Mouse (Mus musculus) forelimb bud, embryonic 11.5 days (tissue): ENCODE data around the gene Pars2.

ENCODE experiments used
- DNase-seq: peaks from one replicate; pipeline ENCODE4 v3.0.0-alpha.2; 2012; ENCODE audit warnings: low read depth, low spot score

Gene Pars2

DNA sequence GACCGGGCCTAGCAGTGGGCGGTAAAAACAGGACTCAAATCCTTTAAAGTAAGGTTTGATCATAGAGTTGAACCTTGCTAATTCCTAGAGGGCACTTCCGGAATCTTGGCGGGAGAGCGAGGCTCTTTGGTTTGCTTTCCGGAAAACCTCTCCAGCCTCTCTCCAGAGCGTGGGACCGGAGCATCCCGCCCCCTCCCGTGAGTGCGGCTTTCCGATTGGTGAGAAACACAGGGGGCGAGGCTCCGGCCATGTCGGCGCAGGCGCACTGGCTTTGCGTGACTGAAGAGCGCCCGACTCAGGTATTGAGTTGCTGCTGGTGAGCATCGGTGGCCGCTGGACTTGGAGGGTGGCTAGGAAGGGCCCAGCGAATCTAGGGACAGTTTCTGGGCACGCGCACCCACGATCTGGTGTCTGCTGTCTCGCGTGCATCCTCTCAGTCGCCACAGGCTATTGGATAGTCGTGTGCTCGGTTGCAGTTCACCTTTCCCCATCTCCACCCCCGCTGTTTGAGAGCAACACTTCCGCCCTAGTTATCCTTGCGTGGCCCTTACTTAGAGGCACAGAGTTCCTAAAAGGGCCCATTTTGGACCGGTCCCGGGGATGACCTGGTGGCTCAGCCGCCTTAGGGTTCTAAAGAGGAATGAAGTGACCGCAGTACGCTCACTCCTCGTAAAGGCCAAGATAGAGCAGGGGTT lies at the start of gene Pars2:
Gene Pars2 (plus strand): TSS at position 237 of the 695 bp plus-strand sequence.
- peak; percentile 98 for DNase-seq

DNA sequence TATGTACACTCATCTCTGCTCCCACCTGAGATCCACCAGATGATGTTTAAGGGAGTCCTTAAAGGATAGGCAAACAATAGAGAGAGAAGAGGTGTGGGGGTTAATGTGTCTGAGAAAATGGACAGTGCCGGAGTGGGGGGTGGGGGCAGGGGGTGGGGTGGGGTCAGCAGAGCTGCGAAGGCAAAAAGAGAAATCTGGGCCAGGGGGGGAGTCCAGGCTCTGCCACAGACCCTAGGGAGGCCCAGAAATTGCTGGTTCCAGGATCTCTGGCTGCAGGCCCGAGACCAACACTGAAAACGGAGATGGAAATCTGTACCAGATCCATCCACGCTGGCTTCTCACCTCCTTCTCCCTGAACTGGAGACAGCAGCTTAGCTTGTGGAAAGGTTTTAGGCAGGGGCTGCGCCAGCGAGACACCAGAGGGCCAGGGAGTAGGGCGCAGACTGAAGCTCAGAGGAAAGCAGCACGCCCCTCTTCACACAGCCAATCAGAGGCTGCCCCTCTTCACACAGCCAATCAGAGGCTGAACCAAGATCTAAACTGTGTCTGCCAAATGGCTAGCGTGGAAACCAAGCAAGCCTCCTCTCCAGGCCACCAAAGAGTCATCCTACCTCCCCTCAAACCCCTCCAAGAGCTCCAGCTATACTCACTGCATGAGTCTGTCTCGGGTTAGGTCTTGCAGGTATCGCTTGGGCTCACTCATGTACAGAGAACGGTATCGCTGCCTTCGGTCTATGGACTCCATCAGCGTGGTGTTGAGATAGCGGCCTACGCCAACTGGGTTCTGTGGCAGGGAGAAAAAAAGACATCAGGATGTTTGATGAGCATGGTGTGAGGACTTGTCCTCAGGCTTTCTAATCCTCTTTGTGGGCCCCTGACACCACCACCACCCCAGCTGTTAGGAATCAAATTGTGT lies 44.0 kb upstream of the Pars2 start:
- peak; percentile 68 for DNase-seq

DNA sequence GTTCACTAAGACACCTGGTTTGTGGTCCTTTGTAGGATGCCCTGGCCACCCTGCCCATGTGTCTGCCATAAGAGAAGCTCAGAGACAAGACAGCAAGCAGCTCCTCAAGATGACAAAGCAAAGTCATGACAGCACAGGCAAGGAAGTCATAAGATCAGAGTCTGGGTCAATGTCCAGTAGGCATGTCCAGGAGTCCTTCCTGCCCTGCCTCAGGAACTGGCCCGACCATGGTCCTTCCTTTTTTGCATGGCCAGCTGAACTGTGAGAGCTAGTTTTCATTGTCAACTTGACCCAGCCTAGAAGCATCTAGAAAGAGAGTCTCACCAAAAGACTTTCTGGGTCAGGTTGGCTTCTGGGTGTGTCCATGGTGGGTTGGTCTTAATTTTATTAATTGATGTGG lies 43.0 kb upstream of the Pars2 start:
- no peak for DNase-seq

DNA sequence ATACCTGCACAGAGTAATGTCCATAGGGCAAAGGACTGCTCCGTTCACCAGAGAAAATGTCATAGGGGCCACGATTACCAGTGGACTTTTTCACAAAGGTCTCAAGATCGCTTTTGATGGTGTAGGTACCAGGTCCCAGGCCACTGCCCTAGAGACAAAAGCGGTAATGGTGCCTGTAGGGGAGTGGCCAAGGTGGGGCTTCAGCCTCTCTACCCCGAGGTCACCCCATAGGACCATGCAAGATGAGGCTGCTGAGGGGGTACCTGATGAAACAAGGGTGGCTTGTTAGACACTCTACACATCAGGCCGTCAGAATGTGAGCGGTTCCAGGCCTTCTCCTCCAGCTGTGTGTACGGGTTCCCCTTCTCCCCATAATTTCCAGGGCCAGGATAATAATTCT lies 37.8 kb upstream of the Pars2 start:
- DNase-seq: no peak

DNA sequence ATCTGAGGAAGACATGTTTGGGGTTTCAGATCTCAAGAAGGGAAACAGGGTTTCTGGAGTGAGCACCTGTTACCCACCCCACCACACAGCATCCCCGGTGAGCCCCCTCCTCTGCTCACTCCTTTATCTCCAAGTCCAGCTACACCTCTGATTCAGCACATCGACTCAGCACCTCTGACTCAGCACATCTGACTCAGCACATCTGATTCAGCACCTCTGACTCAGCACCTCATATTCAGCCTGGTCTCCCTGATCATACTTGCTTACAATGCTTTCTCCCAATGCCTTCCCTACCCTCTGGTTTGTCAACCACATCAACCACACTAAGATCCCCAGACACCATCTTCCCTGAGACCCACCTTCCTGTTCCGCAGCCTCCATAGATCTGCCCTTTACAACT lies 37.3 kb upstream of the Pars2 start:
- no peak for DNase-seq

DNA sequence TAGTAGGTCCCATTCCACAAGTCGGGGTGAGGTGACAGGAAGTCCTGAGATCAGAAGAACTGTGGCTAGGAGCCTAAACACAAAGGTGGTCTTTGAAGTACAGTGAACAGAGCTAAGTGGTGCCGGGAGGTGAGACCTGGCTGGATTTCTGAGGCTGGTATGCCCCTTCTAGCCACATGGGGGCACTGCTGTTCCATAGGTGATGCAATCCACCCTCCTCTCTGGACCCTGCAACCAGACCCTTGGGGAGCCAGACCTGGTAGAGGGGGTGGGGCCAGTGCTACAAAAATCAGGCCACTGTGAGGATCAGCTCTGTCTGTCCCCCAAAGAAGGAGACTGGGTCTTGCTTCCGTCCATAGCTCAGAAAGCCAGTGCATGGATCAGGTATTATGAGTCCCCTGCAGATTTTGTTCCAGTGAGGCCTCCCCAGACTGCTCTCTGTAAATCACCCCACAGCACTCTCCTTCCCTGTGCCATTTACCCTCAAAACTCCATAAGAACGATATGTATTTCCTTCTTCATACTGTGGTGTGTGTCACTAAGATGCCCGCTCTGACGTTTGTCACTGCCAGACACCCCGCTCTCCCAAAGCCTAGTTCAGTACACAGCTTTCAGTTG lies 36.6 kb upstream of the Pars2 start:
- peak; percentile 82 for DNase-seq

DNA sequence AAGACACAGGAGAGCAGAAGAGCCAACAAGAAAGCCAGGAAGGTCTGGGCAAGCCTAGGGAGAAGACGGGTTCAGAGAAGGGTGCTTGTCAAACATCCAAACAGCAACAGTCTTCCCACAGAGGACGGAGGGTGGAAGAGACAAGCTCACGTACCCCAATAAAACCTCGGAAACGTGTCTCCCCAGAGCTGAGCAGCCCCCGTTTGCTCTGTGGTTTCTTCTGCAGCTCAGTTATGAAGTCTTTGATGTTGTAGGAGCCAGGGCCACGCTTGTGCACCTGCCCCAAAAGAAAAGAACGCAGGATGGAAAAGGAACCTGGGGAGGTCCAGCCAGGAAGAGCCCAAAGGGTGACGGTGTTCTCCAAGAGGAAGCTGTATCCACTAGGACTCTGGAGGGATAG lies 36.0 kb upstream of the Pars2 start:
- no peak for DNase-seq

DNA sequence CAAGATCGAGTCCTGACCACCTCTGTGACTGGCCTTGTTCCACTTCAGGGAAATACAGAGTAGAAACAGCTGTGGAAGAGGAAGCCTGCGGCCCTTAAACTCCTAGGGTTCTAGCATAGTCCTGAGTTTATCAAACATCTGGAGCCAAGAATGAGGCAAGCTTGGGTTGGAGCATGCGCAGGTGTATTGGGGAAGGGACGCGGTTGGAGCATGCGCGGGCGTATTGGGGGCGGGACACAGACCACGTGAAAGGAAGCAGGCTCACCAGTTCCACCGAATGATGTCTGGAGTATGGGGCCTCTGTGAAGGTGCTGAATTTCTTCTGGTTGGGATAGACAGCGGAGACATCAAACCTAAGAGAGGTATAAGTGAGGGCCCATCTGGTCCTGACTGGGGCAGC lies 35.2 kb upstream of the Pars2 start:
- DNase-seq: no peak

DNA sequence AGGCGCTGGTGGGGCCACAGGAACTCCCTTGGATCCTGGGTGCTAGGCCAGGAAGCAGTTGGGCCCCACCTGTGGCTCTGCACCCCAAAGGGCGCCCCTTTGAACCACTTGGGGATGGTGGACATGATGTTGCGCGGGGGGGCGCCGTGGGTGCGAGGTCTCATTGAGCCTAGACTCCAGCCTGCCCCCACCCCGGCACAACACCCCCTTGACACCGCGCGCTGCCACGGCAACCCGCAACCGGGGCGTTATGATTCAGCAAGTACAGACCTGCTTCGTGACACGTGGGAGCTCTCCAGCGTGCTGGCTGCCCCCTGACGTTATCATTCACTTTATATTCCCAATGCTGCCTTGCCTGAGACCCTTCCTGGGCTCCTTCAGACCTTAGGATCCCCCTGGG lies 33.8 kb upstream of the Pars2 start, which contains the start of gene Lexm:
Gene Lexm (minus strand): TSS at position 186 of the 400 bp plus-strand sequence.
- peak; percentile 28 for DNase-seq

DNA sequence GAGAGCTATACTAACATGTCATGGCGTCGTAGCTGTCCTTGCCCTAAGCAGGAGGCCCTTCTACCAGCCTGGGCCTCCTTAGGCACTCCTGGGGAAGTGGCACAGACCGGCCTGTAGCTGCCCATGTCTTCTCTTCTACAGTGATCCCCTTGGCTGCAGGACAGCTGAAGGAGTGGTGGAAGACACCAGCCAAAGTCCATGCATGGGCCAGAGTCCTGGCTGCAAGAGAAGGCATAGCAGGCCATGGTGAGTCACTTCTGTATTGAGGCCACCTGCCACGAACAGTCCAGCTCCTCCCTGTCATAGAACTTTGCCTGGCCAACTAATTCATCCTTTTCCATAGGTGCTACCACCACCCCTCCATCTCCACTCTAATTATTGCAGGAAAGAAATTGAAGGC lies 32.0 kb upstream of the Pars2 start:
- no peak for DNase-seq

DNA sequence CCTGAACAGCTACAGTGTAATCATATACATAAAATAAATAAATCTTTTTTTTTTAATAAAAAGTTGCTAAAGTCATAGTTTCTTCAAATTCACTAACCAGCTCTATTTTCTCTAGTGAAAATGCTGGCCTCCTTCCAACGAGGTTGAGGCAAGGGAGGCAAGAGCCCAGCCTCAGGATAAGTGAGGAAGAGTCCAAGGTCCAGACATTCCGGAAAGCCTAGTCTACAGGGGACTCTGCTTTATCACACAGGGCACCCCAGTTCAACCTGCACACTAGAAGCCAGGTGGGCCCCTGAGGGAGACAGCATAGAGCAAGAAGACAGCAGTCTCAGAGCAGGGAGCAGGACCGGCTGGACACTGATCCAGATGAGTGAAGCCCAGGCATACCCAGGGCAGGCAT lies 29.4 kb upstream of the Pars2 start:
- no peak for DNase-seq

DNA sequence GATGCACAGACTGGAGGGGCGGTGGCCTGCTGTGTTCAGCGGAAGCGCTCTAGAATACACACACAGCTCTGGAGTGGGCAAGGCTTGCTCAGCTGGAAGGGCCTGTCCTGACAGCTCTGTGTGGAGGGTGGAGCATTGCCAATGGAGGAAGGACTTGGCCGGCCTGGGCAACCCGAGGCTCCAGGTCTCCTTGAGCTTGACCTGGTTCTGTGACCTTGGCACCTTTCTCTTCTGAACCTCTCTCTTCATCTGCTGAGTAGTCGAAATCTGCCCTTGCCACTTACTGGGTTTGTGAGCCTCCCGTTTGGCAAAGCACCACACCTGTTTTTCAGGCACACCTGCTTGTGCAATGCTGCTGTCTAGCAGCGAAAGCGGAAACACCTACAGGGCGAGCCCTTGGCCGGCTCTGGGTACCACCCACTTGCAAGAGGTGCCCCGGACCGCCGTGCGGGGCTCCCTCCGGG lies 28.8 kb upstream of the Pars2 start, which contains the start of gene Ttc22:
Gene Ttc22 (plus strand): TSS at position 403 of the 464 bp plus-strand sequence.
- DNase-seq: no peak

DNA sequence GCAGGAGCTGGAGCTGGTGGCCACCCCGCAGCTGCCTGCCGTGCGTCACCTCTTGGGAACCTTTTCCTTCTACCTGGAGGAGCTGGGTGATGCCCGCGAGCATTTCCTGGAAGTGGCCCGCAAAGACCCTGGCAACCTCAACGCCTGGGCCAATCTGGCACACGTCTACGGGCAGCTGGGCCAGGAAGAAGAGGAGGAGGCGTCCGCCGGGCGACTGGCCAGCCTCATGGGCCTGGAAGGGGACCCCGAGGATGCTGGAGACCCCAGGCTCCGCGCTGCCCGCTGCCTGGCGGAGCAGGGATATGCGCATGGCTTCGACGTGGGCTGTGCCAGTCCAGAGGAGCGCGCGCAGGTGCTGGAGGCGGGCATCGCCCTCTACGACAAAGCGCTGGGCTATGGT lies 28.2 kb upstream of the Pars2 start:
- DNase-seq: no peak

DNA sequence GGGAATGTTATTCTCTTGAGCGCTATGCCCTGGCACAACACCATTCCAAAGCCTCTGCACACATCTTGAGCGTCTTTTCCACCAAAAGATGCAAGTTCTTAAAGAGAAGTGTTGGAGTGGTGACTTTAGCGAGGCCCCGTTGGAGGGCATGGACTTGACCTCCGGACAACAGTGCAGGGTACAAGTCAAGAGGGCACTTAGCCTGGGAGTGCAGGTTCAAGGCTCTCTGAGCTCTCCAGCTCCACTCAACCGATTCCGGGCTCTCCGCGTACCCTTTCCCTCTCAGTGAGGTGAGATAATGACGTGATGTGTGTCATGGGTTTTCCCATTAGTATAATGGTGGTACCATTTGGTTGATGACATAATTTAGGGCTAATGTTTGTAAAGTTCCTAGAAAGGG lies 26.6 kb upstream of the Pars2 start:
- no peak for DNase-seq

DNA sequence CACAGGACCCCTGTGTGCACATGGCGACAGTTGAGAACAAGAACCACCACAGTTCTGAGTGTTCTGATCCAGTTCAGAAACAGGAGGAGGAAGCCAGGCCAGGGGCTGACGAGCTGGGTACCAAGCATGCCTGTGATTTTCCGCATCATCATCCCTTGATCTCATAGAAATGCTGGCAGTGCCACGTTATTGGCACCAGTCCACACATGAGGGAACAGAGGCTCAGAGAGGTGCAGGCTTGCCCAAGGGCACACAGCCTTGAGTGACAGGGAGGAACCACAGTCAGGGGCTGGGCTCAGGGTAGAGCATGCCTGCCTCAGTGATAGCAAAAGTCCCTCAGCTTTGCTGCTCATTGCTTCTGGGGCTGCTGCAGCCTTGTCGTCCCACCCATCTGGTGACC lies 23.1 kb upstream of the Pars2 start:
- DNase-seq: no peak

DNA sequence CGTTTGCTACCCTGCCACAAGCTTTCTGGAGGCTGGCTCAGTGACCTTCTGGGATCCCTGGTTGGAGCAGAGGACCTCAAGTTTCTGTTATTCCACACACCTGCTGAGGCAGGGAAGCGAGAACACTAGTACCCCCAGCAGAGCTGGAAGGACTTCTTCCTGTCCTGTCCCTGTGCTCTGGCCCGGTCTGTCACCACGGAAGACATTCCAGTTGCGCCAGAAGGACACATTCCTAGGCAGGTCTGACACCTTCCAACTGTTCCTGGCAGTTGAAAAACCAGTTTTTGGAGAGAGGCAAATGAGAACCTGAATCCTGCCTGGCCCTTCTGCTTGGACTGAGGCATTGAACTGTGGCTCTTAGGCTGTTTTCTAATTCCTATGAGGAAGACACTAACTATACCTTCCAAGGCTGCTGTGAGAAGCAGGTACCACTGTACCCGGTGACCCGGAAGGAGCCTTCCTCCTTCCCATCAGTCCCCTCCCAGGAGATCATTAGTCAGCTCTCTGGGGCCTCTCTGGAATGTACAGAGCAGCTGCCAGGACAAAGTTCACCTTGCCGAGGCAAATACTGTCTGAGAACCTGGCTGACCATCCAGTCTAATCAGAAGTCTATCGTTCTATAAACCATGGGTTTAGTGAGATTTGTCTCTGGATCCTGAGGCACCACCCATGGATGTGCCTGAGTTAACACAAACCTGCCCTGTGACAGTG lies 22.1 kb upstream of the Pars2 start:
- DNase-seq: no peak

DNA sequence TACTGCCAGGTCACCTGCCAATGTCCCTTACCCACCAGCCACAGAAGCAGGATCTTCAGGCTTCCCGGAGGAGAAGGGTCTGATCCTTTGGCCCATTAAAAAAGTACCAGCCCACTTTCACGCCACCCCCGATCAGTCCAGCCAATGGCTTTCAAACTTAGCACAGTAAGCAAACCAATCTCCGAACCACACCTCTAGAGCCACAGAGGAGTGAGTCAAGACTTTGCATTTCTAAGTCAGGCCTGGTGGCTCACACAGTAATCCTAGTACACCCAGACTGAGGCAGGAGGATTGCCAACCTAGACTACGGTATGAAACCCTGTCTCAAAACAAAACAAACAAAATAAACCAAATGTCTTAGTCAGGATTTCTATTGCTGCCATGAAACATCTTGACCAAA lies 21.5 kb upstream of the Pars2 start:
- DNase-seq: no peak

DNA sequence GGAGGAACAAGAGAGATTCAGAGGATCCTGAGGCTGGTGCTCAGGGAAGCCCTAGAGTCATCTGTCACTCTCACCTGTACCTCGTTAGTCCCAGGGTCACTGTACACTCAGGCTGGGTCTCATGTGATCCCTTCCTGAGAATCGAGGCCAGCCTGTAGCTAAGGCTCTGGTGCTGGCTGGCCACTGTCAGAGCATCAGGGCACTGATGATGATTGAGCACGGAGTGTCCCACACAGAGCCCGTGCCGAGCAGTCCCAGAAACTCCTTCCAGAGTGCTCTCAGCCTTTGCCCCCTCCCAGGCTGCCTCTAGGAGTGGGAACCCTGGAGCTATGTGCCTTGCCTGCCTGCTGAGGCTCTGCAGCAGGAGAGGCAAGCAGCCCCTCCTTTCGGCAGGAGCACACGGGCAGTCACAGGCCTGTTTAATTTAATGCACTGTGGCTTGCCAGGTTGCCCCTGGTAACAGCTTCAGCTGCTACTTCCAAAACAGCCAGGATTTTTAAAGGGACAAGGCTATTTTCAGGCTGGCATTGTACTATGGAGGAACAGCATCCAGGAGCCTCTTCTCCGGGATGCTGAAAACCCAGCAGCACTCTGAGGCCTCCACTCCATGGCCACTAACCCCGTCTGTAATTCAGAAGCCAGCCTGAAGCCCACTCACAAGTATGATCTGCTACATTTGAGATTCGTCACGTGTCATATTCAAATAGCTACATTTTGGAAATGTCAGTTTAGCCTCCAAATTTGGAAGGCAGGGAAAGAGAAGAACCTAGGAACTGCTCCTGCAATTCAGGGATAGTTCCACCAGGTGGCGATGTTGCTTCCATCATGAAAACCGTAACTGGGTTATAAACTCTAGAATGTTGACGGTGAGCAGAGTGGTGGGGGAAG lies 20.3 kb upstream of the Pars2 start:
- DNase-seq: peak; percentile 74

DNA sequence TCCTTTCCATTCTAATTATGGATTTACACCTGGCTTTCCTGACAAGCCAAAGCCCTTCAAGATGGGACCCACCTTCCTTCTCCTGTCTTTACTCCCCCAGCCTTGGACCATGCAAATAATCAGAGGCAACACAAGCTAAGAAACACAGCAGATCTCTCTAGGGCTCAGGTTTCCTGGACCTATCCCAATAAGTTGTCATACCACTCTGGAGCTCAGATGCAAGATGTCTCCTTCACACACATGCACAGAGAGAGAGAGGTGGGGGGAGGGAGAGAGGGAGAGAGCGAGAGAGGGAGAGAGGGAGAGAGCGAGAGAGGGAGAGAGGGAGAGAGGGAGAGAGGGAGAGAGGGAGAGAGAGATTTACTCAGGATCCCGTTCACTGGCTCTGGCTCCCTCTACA lies 18.6 kb upstream of the Pars2 start:
- no peak for DNase-seq

DNA sequence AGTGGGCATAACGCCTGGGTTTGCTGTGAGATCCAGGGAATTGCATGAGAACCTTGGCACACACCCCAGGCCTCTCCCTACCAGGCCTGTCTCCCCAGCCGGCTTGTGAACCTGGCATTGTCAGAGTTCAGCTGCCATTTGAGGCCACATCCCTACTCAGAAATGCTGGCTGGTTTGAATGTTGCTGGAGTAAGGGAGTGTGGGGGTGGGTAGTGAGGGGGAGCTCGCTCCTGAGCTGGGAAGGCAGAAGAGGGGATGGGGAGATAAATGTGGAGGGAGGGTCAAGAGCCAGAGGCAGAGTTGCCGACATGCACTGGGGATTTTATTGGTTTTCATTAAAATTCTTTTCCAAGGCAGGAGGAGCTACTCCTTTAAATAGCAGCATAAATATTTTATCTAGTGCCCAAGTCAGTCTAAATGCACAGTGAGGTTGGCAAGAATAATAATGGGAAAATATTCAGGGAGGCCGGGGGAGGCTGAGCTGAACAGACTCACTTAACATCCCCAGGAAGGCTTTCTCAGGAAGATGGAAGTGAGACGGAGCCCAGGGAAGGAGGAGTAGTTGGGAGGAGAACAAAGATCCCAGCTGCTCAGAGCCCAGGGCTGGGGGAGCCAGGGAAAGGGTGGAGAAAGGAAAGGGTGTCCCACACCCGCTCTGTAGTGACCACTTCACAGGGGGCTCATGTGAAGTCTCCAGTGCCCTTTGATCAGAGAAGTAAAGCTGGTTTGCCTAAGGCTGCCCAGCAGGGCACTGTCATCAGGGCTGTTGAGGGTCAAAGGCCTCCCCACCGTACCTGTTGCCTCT lies 17.4 kb upstream of the Pars2 start:
- DNase-seq: no peak
